Mouse (Mus musculus) erythroblast, embryonic 14.5 days (primary cell): ENCODE results near the gene Cttnbp2. TPM values are rescaled to one million over a fixed set of nuclear protein-coding genes. Genes with fewer than 3 reads are reported as not detected.

ENCODE experiments used
- H3K27me3 ChIP-seq: 2 replicates; pipeline ENCODE4 v1.6.1; 2012; ENCODE audit warnings: inconsistent platforms; ENCODE audit not compliant: control insufficient read depth
- H3K36me3 ChIP-seq: 2 replicates; pipeline ENCODE4 v1.6.1; 2012; ENCODE audit warnings: mild to moderate bottlenecking, inconsistent platforms; ENCODE audit not compliant: control insufficient read depth
- H3K4me1 ChIP-seq: 2 replicates; pipeline ENCODE4 v1.6.1; 2012; ENCODE audit warnings: inconsistent platforms; ENCODE audit not compliant: control insufficient read depth
- H3K4me3 ChIP-seq: replicated peaks from 2 replicates; pipeline ENCODE3; 2012; ENCODE audit warnings: moderate library complexity, mild to moderate bottlenecking, inconsistent platforms
- H3K9me3 ChIP-seq: 2 replicates; pipeline ENCODE4 v1.6.1; 2012; ENCODE audit warnings: low read length, inconsistent platforms, mixed read lengths; ENCODE audit not compliant: control insufficient read depth
- GATA1 ChIP-seq: IDR thresholded peaks from 2 replicates; pipeline ENCODE4 v1.6.1; 2012; ENCODE audit warnings: low read length, inconsistent platforms, mixed read lengths
- TAL1 ChIP-seq: IDR thresholded peaks from 3 replicates; pipeline ENCODE4 v1.6.1; 2012; ENCODE audit warnings: low read length, inconsistent platforms, mixed read lengths
- polyA plus RNA-seq: library from polyadenylated mRNA; stranded (reverse); fragments of >175 nt; gene quantifications from 2 replicates; pipeline ENCODE4 v1.2.3, GENCODE M21; 2012

The Cttnbp2 gene
- polyA plus RNA-seq, 1 experiment: not detected

DNA sequence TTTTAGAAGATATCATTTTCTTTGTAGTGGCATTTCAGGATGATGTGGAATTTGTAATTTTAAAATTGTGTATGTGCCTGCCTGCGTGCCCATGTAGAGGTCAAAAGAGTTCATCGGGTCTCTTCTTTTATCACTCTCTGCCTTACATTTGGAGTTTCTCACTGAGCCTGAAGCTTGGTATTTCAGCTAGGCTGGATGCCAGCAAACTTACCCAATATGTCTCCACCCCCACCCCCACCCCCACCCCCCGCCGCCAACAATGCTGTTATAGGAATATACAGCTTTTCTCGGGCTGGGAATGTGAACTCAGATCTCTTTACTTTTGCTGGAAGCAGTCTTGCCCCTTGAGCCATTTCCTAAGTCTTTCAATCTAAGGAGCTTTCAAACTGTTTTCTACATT lies 152.4 kb downstream of the Cttnbp2 start:
- H3K4me3 ChIP-seq: no peak overlapping the region
- no peaks in the 10 kb centered on the region for H3K27me3 ChIP-seq
- H3K36me3 ChIP-seq: no peaks in the 10 kb centered on the region
- no peaks in the 10 kb centered on the region for H3K4me1 ChIP-seq
- H3K9me3 ChIP-seq: no peaks in the 10 kb centered on the region
- TF ChIP-seq GATA1 (no peak), TAL1 (no peak)

DNA sequence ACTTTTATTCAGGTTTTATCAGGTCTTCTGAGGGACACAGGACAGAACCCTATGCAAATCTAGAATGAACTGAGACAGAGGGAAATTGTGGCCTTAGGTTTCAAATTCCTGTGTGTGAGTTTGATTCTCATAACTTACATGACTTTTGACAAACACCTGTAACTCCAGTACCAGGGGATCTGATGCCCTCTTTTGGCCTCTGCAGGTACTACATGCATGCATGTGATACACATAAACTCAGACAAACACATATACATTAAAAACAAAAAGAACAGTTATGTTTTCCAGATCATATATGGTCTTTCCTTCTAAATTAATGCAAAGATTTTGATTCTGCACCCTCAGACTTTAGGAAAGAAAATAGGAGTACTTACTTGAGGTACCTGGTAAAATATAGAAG lies 153.7 kb downstream of the Cttnbp2 start:
- no peak overlapping the region for H3K4me3 ChIP-seq
- H3K27me3 ChIP-seq: no peaks in the 10 kb centered on the region
- TF ChIP-seq TAL1: no peak
- no peak for TF ChIP-seq GATA1
- no peaks in the 10 kb centered on the region for H3K9me3 ChIP-seq
- H3K4me1 ChIP-seq: no peaks in the 10 kb centered on the region
- H3K36me3 ChIP-seq: no peaks in the 10 kb centered on the region

GRCm38 (mm10) chr6:18360154-18360553 lies 154.5 kb downstream of the Cttnbp2 start:
- no peak overlapping the region for H3K4me3 ChIP-seq
- H3K27me3 ChIP-seq: no peaks in the 10 kb centered on the region
- no peaks in the 10 kb centered on the region for H3K9me3 ChIP-seq
- H3K4me1 ChIP-seq: no peaks in the 10 kb centered on the region
- TF ChIP-seq GATA1 (no peak), TAL1 (no peak)
- no peaks in the 10 kb centered on the region for H3K36me3 ChIP-seq

DNA sequence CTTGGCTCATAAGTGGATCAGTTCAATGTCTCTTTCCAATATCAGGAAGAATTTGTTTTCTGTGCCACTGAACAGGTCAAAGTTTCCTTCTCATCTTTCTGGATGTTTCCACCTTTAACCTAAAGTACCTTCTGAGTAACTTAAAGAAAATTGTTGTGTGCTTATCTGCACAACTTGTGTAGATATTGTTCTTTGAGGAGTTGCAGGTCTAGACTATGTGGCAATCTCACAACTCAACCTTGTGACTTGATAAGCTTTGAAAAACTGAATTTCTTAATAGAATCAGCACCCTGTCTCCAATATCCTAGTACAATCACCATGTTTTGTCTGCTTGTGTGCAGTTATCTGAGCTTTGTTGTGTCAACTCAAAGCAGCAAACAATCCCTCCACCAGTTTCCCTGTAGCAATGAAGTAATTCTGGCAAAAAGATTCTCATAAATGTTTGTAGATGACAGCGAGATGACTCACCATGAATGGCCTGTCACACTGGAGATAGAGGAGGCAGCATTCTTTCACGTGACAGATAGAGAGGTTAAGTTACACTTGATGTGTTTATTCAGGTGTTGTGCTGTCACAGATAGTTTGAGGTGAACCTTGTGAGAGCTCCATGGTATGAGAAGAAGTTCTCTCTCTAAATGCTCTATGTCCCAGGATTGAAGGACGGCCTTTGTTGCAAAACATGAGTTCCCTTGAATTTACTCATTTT lies 165.3 kb downstream of the Cttnbp2 start:
- no peaks in the 10 kb centered on the region for H3K4me1 ChIP-seq
- TF ChIP-seq GATA1 (no peak), TAL1 (no peak)

DNA sequence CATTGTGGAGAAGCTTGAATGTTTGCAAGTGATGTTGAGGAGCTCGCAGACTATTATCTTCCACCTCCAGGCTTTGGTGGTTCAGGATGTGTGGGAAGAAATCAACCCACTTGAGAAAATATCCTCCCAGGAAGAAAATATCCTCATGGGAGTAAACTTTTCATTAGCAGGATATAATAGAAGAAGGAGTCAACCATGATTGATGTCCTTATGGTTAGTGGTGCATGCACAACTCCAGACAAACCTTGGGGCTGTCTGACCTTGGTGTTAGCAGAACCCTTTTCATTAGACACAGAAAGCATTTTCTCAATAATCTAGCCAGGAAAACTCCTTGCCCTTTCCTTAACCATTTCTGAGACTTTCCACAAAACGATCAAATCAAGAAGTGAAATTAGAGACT lies 170.4 kb downstream of the Cttnbp2 start:
- TF ChIP-seq GATA1 (no peak), TAL1 (no peak)
- Histone ChIP-seq H3K4me3 (no peak overlapping the region), H3K4me1 (no peaks in the 10 kb centered on the region), H3K36me3 (no peaks in the 10 kb centered on the region), H3K27me3 (no peaks in the 10 kb centered on the region), H3K9me3 (no peaks in the 10 kb centered on the region)

More for the DNA sequence above, 165.3 kb downstream of the Cttnbp2 start:
- Histone ChIP-seq H3K4me3 (no peak overlapping the region), H3K36me3 (no peaks in the 10 kb centered on the region), H3K27me3 (no peaks in the 10 kb centered on the region), H3K9me3 (no peaks in the 10 kb centered on the region)

- Histone ChIP-seq H3K4me3 (no peak overlapping the region), H3K27me3 (no peaks in the 10 kb centered on the region), H3K9me3 (no peaks in the 10 kb centered on the region), H3K36me3 (no peaks in the 10 kb centered on the region), H3K4me1 (no peaks in the 10 kb centered on the region)
- TF ChIP-seq GATA1: no peak
- no peak for TF ChIP-seq TAL1
These were observed 176.3 kb downstream of the Cttnbp2 start for GRCm38 (mm10) chr6:18338307-18338706.

- TF ChIP-seq GATA1: no peak
- Histone ChIP-seq H3K27me3 (no peaks in the 10 kb centered on the region), H3K4me3 (no peak overlapping the region)
These were observed 179.2 kb downstream of the Cttnbp2 start for GRCm38 (mm10) chr6:18335393-18335792.

DNA sequence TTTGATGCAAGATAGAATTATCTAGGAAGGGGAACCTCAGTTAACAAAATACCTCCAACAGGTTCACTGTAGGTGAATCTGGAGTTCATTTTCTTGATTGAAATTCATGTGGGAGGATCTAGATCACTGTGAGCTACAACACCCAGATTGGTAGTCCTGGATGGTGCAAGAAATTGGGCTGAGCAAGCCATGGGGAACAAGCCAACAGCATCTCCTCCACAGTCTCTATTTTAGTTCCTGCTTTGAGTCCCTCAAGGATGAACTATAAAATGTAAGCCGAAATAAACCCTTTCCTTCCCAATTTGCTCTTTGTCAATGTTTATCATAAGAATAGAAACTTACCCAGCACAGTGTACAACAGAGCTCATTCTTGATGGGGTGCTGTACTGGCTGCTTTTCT lies 191.7 kb downstream of the Cttnbp2 start:
- H3K27me3 ChIP-seq: no peaks in the 10 kb centered on the region
- no peak overlapping the region for H3K4me3 ChIP-seq
- no peak for TF ChIP-seq GATA1
- TF ChIP-seq TAL1: no peak
- no peaks in the 10 kb centered on the region for H3K36me3 ChIP-seq
- H3K9me3 ChIP-seq: no peaks in the 10 kb centered on the region
- no peaks in the 10 kb centered on the region for H3K4me1 ChIP-seq

More at GRCm38 (mm10) chr6:18335393-18335792, 179.2 kb downstream of the Cttnbp2 start:
- H3K9me3 ChIP-seq: no peaks in the 10 kb centered on the region
- no peaks in the 10 kb centered on the region for H3K36me3 ChIP-seq
- no peaks in the 10 kb centered on the region for H3K4me1 ChIP-seq
